Mouse (Mus musculus) thymus, adult 2 months (tissue): ENCODE results near the gene Hist1h2be. TPM values are rescaled to one million over a fixed set of nuclear protein-coding genes. Genes with fewer than 3 reads are reported as not detected.

ENCODE experiments used
- DNase-seq: peaks from one replicate; pipeline ENCODE4 v3.0.0; 2021
- H3K27ac ChIP-seq: fragments of 200-500 bp; 2 replicates; pipeline ENCODE4 v1.5.1; 2012; ENCODE audit warnings: low read length, control low read depth; ENCODE audit not compliant: control insufficient read depth, insufficient read depth
- H3K27me3 ChIP-seq: fragments of 200-500 bp; 2 replicates; pipeline ENCODE4 v1.6.1; 2012; ENCODE audit warnings: mild to moderate bottlenecking, low read length, moderate library complexity, mixed read lengths; ENCODE audit not compliant: control insufficient read depth, insufficient read depth
- H3K36me3 ChIP-seq: fragments of 200-500 bp; 2 replicates; pipeline ENCODE4 v1.6.1; 2012; ENCODE audit warnings: mild to moderate bottlenecking, low read length, moderate library complexity; ENCODE audit not compliant: control insufficient read depth, insufficient read depth
- H3K4me1 ChIP-seq: fragments of 200-500 bp; replicated peaks from 2 replicates; pipeline ENCODE4 v1.6.1; 2012; ENCODE audit warnings: low read length; ENCODE audit not compliant: control insufficient read depth, insufficient read depth
- H3K4me3 ChIP-seq: fragments of 200-500 bp; 2 replicates; pipeline ENCODE4 v1.5.1; 2012; ENCODE audit warnings: mild to moderate bottlenecking, low read length, control low read depth, moderate library complexity; ENCODE audit not compliant: control insufficient read depth, insufficient read depth
- CTCF ChIP-seq: fragments of 200-500 bp; IDR thresholded peaks from 2 replicates; pipeline ENCODE4 v1.5.1; 2012; ENCODE audit warnings: mild to moderate bottlenecking, control low read depth, low read length, moderate library complexity, borderline replicate concordance; ENCODE audit not compliant: control insufficient read depth, poor library complexity, insufficient read depth; ENCODE audit errors: extremely low read depth
- POLR2A ChIP-seq: fragments of 200-500 bp; IDR thresholded peaks from 2 replicates; pipeline ENCODE4 v1.6.1; 2012; ENCODE audit warnings: mild to moderate bottlenecking, low read length, control low read depth, moderate library complexity; ENCODE audit not compliant: control insufficient read depth, poor library complexity, insufficient read depth; ENCODE audit errors: extremely low read depth
- WGBS: fragments of 180-500 bp; shearing (Covaris S2); methylation state at CpG from one replicate; pipeline ENCODE4 v1.1.7; 2018; 5-methylcytosine and 5-hydroxymethylcytosine counted together
- polyA plus RNA-seq: library from polyadenylated mRNA; depleted of rRNA; stranded (reverse); fragments of >200 nt; gene quantifications from 2 replicates; pipeline ENCODE4 v1.2.3, GENCODE M21; 2012

Gene Hist1h2be
- polyA plus RNA-seq, 1 experiment, result 14.4 TPM

GRCm38 (mm10) chr13:23621532-23622174 lies 729 bp upstream of the Hist1h2be start:
- no peak for TF ChIP-seq POLR2A
- no peak for TF ChIP-seq CTCF
- H3K27ac ChIP-seq, result peak overlapping the region; percentile 99
- peaks cover 2% of the 10 kb centered on the region; the same call in 1 of the 2 replicates for H3K4me1 ChIP-seq
- WGBS, result under 1% methylated on average over 18 of the region's 18 CpGs
- H3K36me3 ChIP-seq, result no peaks in the 10 kb centered on the region
- peak; percentile 70 for DNase-seq
- peak overlapping the region; percentile 67 for H3K4me3 ChIP-seq
- H3K27me3 ChIP-seq, result no peaks in the 10 kb centered on the region

- H3K4me1 ChIP-seq, result peaks cover 2% of the 10 kb centered on the region; the same call in 1 of the 2 replicates
- H3K27ac ChIP-seq, result peak overlapping the region; percentile 96
- no peaks in the 10 kb centered on the region for H3K36me3 ChIP-seq
- no peak for DNase-seq
- H3K27me3 ChIP-seq, result no peaks in the 10 kb centered on the region
- TF ChIP-seq POLR2A, result no peak
- TF ChIP-seq CTCF, result no peak
- peak overlapping the region; percentile 58 for H3K4me3 ChIP-seq
- WGBS, result 21% methylated on average over 12 of the region's 12 CpGs
Measured at GRCm38 (mm10) chr13:23620056-23620732, 730 bp downstream of the Hist1h2be start.

GRCm38 (mm10) chr13:23611638-23612037 lies 9.3 kb downstream of the Hist1h2be start:
- TF ChIP-seq CTCF, result no peak
- no peak for TF ChIP-seq POLR2A

GRCm38 (mm10) chr13:23610393-23610792 lies 10.5 kb downstream of the Hist1h2be start:
- H3K27me3 ChIP-seq, result no peaks in the 10 kb centered on the region
- no peak overlapping the region for H3K4me3 ChIP-seq
- no peak for DNase-seq
- no peaks in the 10 kb centered on the region for H3K4me1 ChIP-seq
- H3K27ac ChIP-seq, result no peak overlapping the region
- 89% methylated on average over 2 of the region's 2 CpGs for WGBS
- no peaks in the 10 kb centered on the region for H3K36me3 ChIP-seq
- TF ChIP-seq CTCF, result no peak
- TF ChIP-seq POLR2A, result no peak

More at GRCm38 (mm10) chr13:23611638-23612037, 9.3 kb downstream of the Hist1h2be start:
- no peaks in the 10 kb centered on the region for H3K4me1 ChIP-seq
- no peak overlapping the region for H3K4me3 ChIP-seq
- DNase-seq, result no peak
- H3K27me3 ChIP-seq, result no peaks in the 10 kb centered on the region
- no peak overlapping the region for H3K27ac ChIP-seq
- H3K36me3 ChIP-seq, result no peaks in the 10 kb centered on the region
- WGBS, result 95% methylated on average over 3 of the region's 3 CpGs

- Histone ChIP-seq H3K27me3 (no peaks in the 10 kb centered on the region), H3K36me3 (no peaks in the 10 kb centered on the region), H3K27ac (no peak overlapping the region), H3K4me3 (no peak overlapping the region), H3K4me1 (no peaks in the 10 kb centered on the region)
- no peak for DNase-seq
- TF ChIP-seq POLR2A (no peak), CTCF (no peak)
Measured at GRCm38 (mm10) chr13:23609844-23610243, 11.1 kb downstream of the Hist1h2be start.

- Histone ChIP-seq H3K4me3 (no peak overlapping the region), H3K27ac (no peak overlapping the region), H3K36me3 (no peaks in the 10 kb centered on the region), H3K4me1 (no peaks in the 10 kb centered on the region), H3K27me3 (no peaks in the 10 kb centered on the region)
- TF ChIP-seq CTCF (no peak), POLR2A (no peak)
- no peak for DNase-seq
- 89% methylated on average over 4 of the region's 4 CpGs for WGBS
Measured at GRCm38 (mm10) chr13:23609209-23609608, 11.7 kb downstream of the Hist1h2be start.

- no peak for DNase-seq
- TF ChIP-seq POLR2A (no peak), CTCF (no peak)
- no peaks in the 10 kb centered on the region for H3K4me1 ChIP-seq
- H3K36me3 ChIP-seq, result no peaks in the 10 kb centered on the region
- WGBS, result 92% methylated on average over 3 of the region's 3 CpGs
- H3K27ac ChIP-seq, result no peak overlapping the region
- H3K27me3 ChIP-seq, result no peaks in the 10 kb centered on the region
- no peak overlapping the region for H3K4me3 ChIP-seq
Measured at GRCm38 (mm10) chr13:23605052-23605451, 15.9 kb downstream of the Hist1h2be start.
